Mouse (Mus musculus): ENCODE measurements around the gene Tomm6.

The Tomm6 gene

GRCm38 (mm10) chr17:47688344-47688607 lies at the start of gene Tomm6:
Gene Tomm6, minus strand, starts transcription at chr17:47688386.
- DNase-seq (ENCODE audit: low read depth, low spot score): no peak

DNA sequence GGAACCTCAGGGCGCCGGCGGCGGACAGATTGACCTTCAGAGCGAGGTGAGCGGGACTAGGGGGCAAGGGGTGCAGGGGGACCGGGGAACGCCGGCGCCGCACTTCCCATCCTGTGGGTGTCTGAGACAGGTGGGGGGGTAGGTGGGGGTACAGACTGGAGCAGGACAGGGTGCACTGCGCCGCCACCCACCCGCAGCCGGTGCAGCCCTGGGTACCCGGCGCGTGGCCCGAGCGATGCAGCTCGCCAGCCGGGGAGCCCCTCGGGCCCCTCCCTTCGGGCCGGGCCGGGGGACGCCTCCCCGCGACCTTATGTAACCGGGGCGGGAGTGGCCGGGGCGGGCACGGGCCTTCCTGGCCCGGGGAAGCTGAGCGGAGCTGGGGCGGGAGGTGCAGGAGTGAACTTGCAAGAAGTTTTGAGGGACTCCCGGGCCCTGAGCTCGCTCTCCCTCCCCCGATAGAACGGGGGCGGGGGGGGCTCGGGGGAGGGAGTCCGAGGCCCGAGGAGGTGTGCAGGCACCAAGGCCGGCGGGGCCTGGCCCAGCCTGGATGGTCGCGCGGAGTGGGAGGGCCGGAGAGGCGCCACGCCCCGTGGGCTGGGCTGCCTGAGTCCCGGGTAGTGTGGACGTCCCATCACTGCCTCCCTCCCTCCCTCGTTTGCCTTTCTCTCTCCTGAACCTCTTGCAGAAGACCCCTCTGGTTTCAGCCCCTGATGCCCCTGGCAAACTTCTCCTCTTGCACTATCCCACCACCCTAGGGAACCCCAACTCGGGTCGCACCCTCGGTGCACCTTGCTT lies 49.3 kb upstream of the Tomm6 start:
- DNase-seq (ENCODE audit: low read depth, low spot score): no peak

DNA sequence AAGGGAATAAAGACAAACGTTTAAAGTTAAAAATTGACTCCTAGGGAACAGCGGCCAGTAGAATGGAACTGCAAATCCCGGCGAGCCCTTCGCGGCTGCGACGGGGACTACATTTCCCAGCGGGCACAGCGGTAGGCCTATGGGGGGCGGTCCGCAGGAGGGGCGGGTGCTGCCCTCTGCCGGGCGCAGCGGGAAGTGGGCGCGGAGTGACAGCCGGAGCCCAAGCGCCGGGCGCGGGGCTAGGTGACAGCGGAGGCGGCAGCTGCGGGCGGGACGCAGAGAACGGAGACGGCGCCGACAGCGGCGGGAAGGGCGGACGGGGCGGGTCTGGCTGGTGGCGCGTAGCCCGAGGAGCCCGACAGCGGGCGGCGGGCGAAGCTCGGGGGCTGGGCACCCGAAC lies 48.7 kb upstream of the Tomm6 start, which contains the start of gene Tfeb:
Gene Tfeb (plus strand): TSS at position 175 of the 400 bp plus-strand sequence.
- no peak for DNase-seq (ENCODE audit: low read depth, low spot score)

- no peak for DNase-seq (ENCODE audit: low read depth, low spot score)
Measured at GRCm38 (mm10) chr17:47735553-47736100, 47.4 kb upstream of the Tomm6 start.

- no peak for DNase-seq (ENCODE audit: low read depth, low spot score)
Measured at GRCm38 (mm10) chr17:47730633-47731575, 42.7 kb upstream of the Tomm6 start.

DNA sequence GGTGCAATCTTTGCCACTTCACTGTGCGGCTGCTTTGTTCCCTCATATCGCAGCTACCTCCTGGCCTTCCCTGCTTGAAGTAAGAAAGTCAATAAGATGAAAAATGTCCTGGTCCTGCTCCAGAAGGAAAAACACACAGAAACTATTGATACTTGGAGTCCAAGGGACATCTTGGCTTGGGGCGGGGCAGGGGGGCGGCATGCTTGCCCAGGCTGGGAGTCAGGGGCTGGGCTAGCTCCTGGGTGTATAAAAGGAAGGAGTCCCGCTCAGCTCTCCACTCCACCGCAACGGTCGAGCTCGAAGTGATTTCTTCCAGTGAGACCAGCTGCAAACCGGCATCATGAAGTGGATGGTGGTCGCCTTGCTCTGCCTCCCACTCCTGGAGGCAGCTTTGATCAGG lies 38.4 kb upstream of the Tomm6 start, which contains the start of gene Pgc:
Gene Pgc (plus strand): TSS at position 277 of the 400 bp plus-strand sequence.
- DNase-seq (ENCODE audit: low read depth, low spot score): no peak

DNA sequence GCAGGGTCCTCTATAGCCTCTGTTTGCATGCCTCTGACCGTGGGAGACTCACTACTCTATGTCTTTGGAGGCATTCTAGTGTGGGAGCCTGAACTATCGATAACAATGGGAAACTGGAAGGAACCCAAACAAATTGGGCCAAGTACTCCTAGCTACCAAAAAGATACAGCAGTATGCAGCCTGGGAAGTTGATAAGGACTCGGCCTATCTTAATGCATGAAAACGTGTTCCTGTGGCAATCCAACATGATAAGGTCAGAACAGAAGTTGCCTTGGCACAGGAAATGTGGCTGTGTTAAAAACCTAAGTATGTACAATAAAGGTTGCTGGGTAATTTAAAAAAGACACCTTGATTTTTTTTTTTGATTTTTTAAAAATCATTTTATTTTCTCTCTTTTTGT lies 33.0 kb upstream of the Tomm6 start:
- no peak for DNase-seq (ENCODE audit: low read depth, low spot score)

GRCm38 (mm10) chr17:47715037-47715436 lies 26.9 kb upstream of the Tomm6 start:
- DNase-seq (ENCODE audit: low read depth, low spot score): no peak

DNA sequence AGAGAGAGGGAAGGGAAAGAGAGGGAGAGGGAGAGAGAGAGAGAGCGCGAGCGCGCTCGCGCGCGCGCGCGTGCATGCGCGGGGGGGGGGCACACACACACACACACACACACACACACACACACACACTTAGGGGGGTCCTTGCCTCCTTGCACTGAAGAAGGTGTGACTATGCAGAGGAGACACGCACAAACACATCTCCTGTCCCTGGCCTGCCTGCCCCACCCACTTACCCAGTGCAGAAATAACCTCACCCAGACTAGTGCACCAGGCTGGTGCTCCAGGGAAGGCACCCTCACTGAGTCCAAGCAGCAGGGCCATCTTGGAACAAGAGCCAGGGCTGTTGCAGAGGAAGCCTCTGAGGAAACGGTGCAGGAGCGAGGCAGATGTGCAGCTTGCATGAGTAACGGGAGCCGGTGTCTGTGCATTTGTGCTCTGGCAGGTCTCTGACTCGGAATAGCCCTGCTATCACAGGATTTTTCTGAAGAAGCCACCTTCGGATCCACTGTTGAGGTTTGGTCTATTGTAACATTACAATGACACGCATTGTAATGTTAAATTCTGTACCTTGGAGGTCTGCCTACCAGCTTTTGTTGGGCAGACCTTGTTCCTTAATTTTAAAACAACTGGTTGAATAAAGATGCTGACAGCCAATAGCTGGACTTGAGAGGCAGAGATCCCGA lies 24.8 kb upstream of the Tomm6 start:
- DNase-seq (ENCODE audit: low read depth, low spot score): no peak

DNA sequence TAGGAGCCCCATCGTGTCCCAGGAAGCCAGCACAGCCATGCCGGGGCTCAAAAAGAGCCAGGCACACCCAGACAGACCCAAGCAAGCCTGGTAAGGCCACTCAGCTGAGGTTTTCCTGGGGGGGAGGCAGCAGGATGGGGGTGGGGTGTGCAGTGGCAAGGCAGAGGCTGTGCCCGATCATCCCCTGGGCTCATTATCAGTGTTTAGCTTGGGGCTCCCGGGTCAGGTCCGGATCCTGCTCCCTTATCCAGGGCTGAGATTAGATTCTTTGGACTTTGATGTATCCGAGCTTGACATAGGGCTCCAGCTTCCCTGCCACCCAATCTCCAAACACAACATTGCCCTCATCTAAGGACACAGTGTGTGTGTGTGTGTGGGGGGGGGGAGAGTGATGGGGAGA lies 23.7 kb upstream of the Tomm6 start:
- no peak for DNase-seq (ENCODE audit: low read depth, low spot score)

GRCm38 (mm10) chr17:47710036-47710435 lies 21.9 kb upstream of the Tomm6 start:
- DNase-seq (ENCODE audit: low read depth, low spot score): no peak

- no peak for DNase-seq (ENCODE audit: low read depth, low spot score)
Measured at GRCm38 (mm10) chr17:47708972-47709371, 20.8 kb upstream of the Tomm6 start.

DNA sequence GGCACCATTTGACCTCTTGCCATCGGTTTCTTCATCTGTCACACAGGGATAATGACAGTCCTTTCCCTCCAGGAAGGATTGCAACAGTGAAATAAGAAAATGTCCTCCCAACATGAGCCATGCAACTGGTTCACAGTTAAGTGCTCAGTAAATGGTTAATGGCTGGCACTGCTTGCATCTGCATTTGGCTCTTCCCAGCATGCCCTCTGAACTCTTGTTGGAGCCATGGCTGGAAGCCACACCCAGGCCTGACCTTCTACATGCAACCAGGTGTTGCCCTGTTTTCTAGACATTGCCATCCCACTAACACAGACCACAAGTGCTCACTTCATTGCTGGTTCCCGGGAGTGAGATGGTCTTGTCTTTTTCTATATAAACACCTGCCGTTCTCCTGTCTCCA lies 19.8 kb upstream of the Tomm6 start:
- no peak for DNase-seq (ENCODE audit: low read depth, low spot score)

DNA sequence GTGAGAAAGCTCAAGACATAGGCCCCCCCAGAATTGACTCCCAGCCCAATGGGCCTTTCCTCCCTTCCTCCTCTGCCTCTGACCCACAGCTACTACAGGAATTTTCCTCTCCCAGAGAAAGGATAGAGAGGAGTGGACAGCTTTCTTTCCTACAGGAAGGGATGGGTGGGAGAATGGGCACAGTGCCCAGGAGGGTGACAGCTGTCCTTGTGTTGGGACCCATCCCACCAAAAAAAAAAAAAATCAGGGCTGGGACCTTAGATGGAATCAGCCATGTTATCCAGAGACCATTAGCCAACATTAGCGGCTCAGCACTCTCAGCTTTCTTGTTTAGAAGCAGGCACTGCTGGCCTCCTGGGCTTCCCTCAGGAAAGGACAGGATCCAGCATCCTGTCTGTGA lies 18.0 kb upstream of the Tomm6 start:
- DNase-seq (ENCODE audit: low read depth, low spot score): no peak

DNA sequence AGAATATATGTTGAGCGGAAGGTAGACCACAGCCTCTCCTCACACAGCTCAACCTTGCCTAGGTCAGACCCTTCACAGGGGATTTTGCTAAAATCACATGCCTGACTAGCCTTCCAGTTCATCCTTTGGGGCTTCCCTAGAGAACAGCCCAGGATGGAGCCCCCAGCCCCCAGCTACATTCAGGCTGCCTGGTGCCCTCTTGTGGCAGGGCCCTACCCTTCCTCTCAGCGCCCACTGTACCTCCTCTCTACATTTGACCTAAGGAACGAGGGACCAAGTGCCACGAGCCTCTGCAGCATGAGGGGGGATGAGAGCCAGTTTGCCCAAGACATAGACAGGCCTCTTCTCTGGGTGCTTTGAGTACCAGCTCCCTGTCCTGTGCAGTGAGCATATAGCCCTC lies 16.5 kb upstream of the Tomm6 start:
- DNase-seq (ENCODE audit: low read depth, low spot score): no peak

- DNase-seq (ENCODE audit: low read depth, low spot score): no peak
Measured at GRCm38 (mm10) chr17:47703556-47703955, 15.4 kb upstream of the Tomm6 start.

DNA sequence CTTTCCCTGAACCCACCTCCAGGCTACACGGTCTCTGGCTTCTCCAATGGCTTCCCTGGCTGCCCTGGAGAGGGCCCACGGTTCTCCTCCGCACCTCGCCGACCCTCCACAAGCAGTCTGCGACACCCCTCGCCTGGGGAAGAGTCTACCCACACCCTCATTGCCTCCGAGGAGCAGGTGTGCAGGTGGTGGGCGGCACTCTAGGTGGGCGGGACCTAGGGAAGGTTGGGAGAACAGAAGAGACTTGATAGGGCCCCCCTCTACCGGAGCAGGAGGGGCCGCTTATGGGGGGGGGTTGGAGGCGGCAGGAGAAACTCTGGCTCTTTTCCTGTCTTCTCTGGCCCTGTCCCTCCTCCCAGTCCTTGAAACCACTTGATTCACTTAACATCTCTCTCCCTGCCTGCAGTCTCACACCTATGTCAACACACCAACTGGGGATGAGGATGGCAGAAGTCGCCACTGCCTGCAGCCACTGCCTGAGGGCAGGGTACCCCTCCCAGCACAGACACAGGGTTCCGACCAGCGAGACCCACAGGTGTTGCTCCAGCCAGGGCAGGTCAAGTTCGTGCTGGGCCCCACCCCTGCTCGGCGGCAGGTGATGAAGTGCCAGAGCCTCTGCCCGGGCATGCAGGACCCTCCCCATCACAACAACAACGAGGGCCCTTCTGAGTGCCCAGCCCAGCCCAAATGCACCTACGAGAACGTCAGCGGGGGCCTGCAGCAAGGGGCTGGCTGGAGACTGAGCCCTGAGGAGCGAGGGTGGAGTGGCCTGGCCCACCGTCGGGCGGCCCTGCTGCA lies 14.6 kb upstream of the Tomm6 start:
- DNase-seq (ENCODE audit: low read depth, low spot score): no peak

GRCm38 (mm10) chr17:47701793-47702192 lies 13.6 kb upstream of the Tomm6 start:
- no peak for DNase-seq (ENCODE audit: low read depth, low spot score)

- DNase-seq (ENCODE audit: low read depth, low spot score): no peak
Measured at GRCm38 (mm10) chr17:47699055-47699454, 10.9 kb upstream of the Tomm6 start.

GRCm38 (mm10) chr17:47698156-47698555 lies 10.0 kb upstream of the Tomm6 start:
- no peak for DNase-seq (ENCODE audit: low read depth, low spot score)

GRCm38 (mm10) chr17:47695337-47695710 lies 7.1 kb upstream of the Tomm6 start:
- no peak for DNase-seq (ENCODE audit: low read depth, low spot score)
